Mouse (Mus musculus): ENCODE results near the gene Avil. TPM values are rescaled to one million over a fixed set of nuclear protein-coding genes. Genes with fewer than 3 reads are reported as not detected.
"Not testable (repeated sequence)": the region's sequence is repeated elsewhere in the genome, so short reads cannot be mapped to it uniquely, and the experiment has no call there.

Avil gene
- polyA plus RNA-seq, 1 experiment from 2014 or later, result 0.13 TPM

GRCm38 (mm10) chr10:127058708-127059107, 58.2 kb downstream of the Avil start:
- H3K36me3 ChIP-seq (ENCODE audit: insufficient read depth, low read length), result no peaks in the 10 kb centered on the region
- peak overlapping the region; percentile 70 for H3K4me3 ChIP-seq (ENCODE audit: low read depth, low read length)
- DNase-seq (ENCODE audit: low spot score) (no peak), ATAC-seq (no peak)
- H3K27me3 ChIP-seq (replicated peaks; ENCODE audit: insufficient read depth, low read length), result 0 out of 2 replicates have a peak, but pooled peaks cover 7% of the 10 kb centered on the region
- 5% methylated on average over 8 of the region's 8 CpGs for WGBS
- peak overlapping the region; percentile 100 for H3K4me2 ChIP-seq (replicated peaks; ENCODE audit: low read depth, low read length)
- no peaks in the 10 kb centered on the region for H3K9me3 ChIP-seq (ENCODE audit: low read length)
- no peak overlapping the region for H3K27ac ChIP-seq (ENCODE audit: low read length)
- H3K4me1 ChIP-seq (ENCODE audit: insufficient read depth, low read depth, low read length), result peaks cover 3% of the 10 kb centered on the region; the same call in 1 of the 2 replicates
- TF ChIP-seq CTCF (IDR thresholded peaks at IDR 0.05) (no peak), EP300 (IDR thresholded peaks at IDR 0.05) (no peak)
- H3K9ac ChIP-seq (replicated peaks; ENCODE audit: low read depth), result no peak overlapping the region

GRCm38 (mm10) chr10:127059174-127059967, 58.9 kb downstream of the Avil start:
- H3K9me3 ChIP-seq (ENCODE audit: low read length), result no peaks in the 10 kb centered on the region
- ATAC-seq (no peak), DNase-seq (ENCODE audit: low spot score) (no peak)
- peaks cover 5% of the 10 kb centered on the region; the same call in 1 of the 2 replicates for H3K4me1 ChIP-seq (ENCODE audit: insufficient read depth, low read depth, low read length)
- TF ChIP-seq CTCF (IDR thresholded peaks at IDR 0.05) (no peak), EP300 (IDR thresholded peaks at IDR 0.05) (no peak)
- WGBS, result under 1% methylated on average over 19 of the region's 92 CpGs
- H3K9ac ChIP-seq (replicated peaks; ENCODE audit: low read depth), result peak overlapping the region; percentile 39; the same call in 1 of the 2 replicates
- H3K4me3 ChIP-seq (ENCODE audit: low read depth, low read length), result peak overlapping the region; percentile 70
- peak overlapping the region; percentile 100 for H3K4me2 ChIP-seq (replicated peaks; ENCODE audit: low read depth, low read length)
- H3K27ac ChIP-seq (ENCODE audit: low read length), result no peak overlapping the region
- H3K27me3 ChIP-seq (replicated peaks; ENCODE audit: insufficient read depth, low read length), result 0 out of 2 replicates have a peak, but pooled peaks cover 7% of the 10 kb centered on the region
- no peaks in the 10 kb centered on the region for H3K36me3 ChIP-seq (ENCODE audit: insufficient read depth, low read length)

GRCm38 (mm10) chr10:127059968-127060916, 59.7 kb downstream of the Avil start, which contains the start of gene March9:
Gene March9 (minus strand): TSS chr10:127060184.
- 3% methylated on average over 51 of the region's 72 CpGs for WGBS
- DNase-seq (ENCODE audit: low spot score) (peak; percentile 84), ATAC-seq (peak; percentile 23)
- H3K9me3 ChIP-seq (ENCODE audit: low read length), result no peaks in the 10 kb centered on the region
- peak within 1 kb of the TSS; percentile 100 for H3K4me2 ChIP-seq (replicated peaks; ENCODE audit: low read depth, low read length)
- peak within 1 kb of the TSS; percentile 70 for H3K4me3 ChIP-seq (ENCODE audit: low read depth, low read length)
- peaks cover 6% of the 10 kb centered on the region; the same call in 1 of the 2 replicates for H3K4me1 ChIP-seq (ENCODE audit: insufficient read depth, low read depth, low read length)
- no peak within 1 kb of the TSS for H3K27ac ChIP-seq (ENCODE audit: low read length)
- H3K9ac ChIP-seq (replicated peaks; ENCODE audit: low read depth), result peak within 1 kb of the TSS; percentile 39; the same call in 1 of the 2 replicates
- 0 out of 2 replicates have a peak, but pooled peaks cover 7% of the 10 kb centered on the region for H3K27me3 ChIP-seq (replicated peaks; ENCODE audit: insufficient read depth, low read length)
- H3K36me3 ChIP-seq (ENCODE audit: insufficient read depth, low read length), result 0 out of 2 replicates have a peak, but pooled peaks cover 2% of the 10 kb centered on the region
- TF ChIP-seq CTCF (IDR thresholded peaks at IDR 0.05), result no peak
- no peak for TF ChIP-seq EP300 (IDR thresholded peaks at IDR 0.05)

DNA sequence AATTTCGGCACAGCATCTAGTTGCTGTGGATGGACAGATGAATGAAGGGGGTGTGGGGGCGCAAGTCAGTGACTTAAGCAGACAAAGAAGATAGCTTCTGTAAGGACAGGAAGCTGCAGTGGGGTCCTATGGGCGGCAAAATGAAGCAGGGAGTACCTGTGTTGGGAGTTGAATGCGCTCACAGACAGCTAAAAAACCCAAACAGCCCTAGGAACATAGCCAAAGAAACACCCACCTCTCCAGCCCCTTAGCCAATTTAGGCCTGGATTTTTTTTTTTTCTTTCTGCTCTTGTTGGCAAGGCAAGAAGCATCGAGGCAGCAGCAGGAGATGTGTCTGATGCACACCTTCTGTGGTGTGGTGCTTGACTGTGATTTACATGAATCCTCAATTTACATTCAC, 60.6 kb downstream of the Avil start:
- no peak overlapping the region for H3K27ac ChIP-seq (ENCODE audit: low read length)
- TF ChIP-seq CTCF (IDR thresholded peaks at IDR 0.05) (no peak), EP300 (IDR thresholded peaks at IDR 0.05) (no peak)
- 0 out of 2 replicates have a peak, but pooled peaks cover 7% of the 10 kb centered on the region for H3K27me3 ChIP-seq (replicated peaks; ENCODE audit: insufficient read depth, low read length)
- no peak for DNase-seq (ENCODE audit: low spot score)
- no peak for ATAC-seq
- no peaks in the 10 kb centered on the region for H3K9me3 ChIP-seq (ENCODE audit: low read length)
- H3K4me3 ChIP-seq (ENCODE audit: low read depth, low read length), result no peak overlapping the region
- 49% methylated on average over 5 of the region's 5 CpGs for WGBS
- H3K36me3 ChIP-seq (ENCODE audit: insufficient read depth, low read length), result peaks cover 4% of the 10 kb centered on the region; the same call in 1 of the 2 replicates
- peaks cover 6% of the 10 kb centered on the region; the same call in 1 of the 2 replicates for H3K4me1 ChIP-seq (ENCODE audit: insufficient read depth, low read depth, low read length)
- no peak overlapping the region for H3K9ac ChIP-seq (replicated peaks; ENCODE audit: low read depth)
- no peak overlapping the region for H3K4me2 ChIP-seq (replicated peaks; ENCODE audit: low read depth, low read length)

GRCm38 (mm10) chr10:127061513-127061912, 61.0 kb downstream of the Avil start:
- no peak for ATAC-seq
- no peak overlapping the region for H3K4me2 ChIP-seq (replicated peaks; ENCODE audit: low read depth, low read length)
- WGBS, result 72% methylated on average over 2 of the region's 2 CpGs
- DNase-seq (ENCODE audit: low spot score), result no peak
- peaks cover 6% of the 10 kb centered on the region; the same call in 1 of the 2 replicates for H3K4me1 ChIP-seq (ENCODE audit: insufficient read depth, low read depth, low read length)
- H3K36me3 ChIP-seq (ENCODE audit: insufficient read depth, low read length), result peaks cover 7% of the 10 kb centered on the region; the same call in 1 of the 2 replicates
- TF ChIP-seq CTCF (IDR thresholded peaks at IDR 0.05) (no peak), EP300 (IDR thresholded peaks at IDR 0.05) (no peak)
- no peak overlapping the region for H3K9ac ChIP-seq (replicated peaks; ENCODE audit: low read depth)
- H3K4me3 ChIP-seq (ENCODE audit: low read depth, low read length), result no peak overlapping the region
- H3K27me3 ChIP-seq (replicated peaks; ENCODE audit: insufficient read depth, low read length), result 0 out of 2 replicates have a peak, but pooled peaks cover 7% of the 10 kb centered on the region
- no peaks in the 10 kb centered on the region for H3K9me3 ChIP-seq (ENCODE audit: low read length)
- H3K27ac ChIP-seq (ENCODE audit: low read length), result no peak overlapping the region

- 90% methylated on average over 4 of the region's 4 CpGs for WGBS
- not testable (repeated sequence) for H3K27ac ChIP-seq (ENCODE audit: low read length); H3K27me3 ChIP-seq (replicated peaks; ENCODE audit: insufficient read depth, low read length)
Observed at GRCm38 (mm10) chr10:127062101-127062500, 61.6 kb downstream of the Avil start.

More at GRCm38 (mm10) chr10:127062101-127062500, 61.6 kb downstream of the Avil start:
- H3K4me2 ChIP-seq (replicated peaks; ENCODE audit: low read depth, low read length); H3K9ac ChIP-seq (replicated peaks; ENCODE audit: low read depth); ATAC-seq; H3K4me3 ChIP-seq (ENCODE audit: low read depth, low read length); H3K9me3 ChIP-seq (ENCODE audit: low read length); DNase-seq (ENCODE audit: low spot score); H3K4me1 ChIP-seq (ENCODE audit: insufficient read depth, low read depth, low read length): not testable (repeated sequence)
- H3K36me3 ChIP-seq (ENCODE audit: insufficient read depth, low read length), result peaks cover 13% of the 10 kb centered on the region; the same call in 1 of the 2 replicates

Data from lung, postnatal 0 days (tissue).